In genomic region chr13:94177148-94177547, GRCm38 (mm10) we compare ENCODE assay signal across 9 mouse cellular contexts.
DNase-seq lines count a peak whose midpoint lies in the region; ATAC-seq lines count a peak whose summit lies in the region.
"Had no signal": no experiment of that assay in that cellular context is flagged by ENCODE, and none has a peak within 500 bp of the region (broad histone marks: within the 10 kb centered on the region; RNA-seq: fewer than 3 reads in every experiment).

No protein-coding gene starts in this region.

- DNase-seq in cerebellum, adult 11-12 months: peak; percentile 40
- no peak for DNase-seq in cerebellum, adult 8-10 months
- DNase-seq in midbrain, embryonic 14.5 days: peak; percentile 43
- DNase-seq in midbrain, embryonic 10.5 days (ENCODE audit: low spot score): no peak
- DNase-seq in embryonic facial prominence, embryonic 10.5 days (ENCODE audit: low spot score): peak; percentile 49
- peak; percentile 60 for DNase-seq in lung, postnatal 10 days
- no peak for DNase-seq in urinary bladder, postnatal 36 days (ENCODE audit: low spot score in 2 of 2)
- DNase-seq in left cerebral cortex, postnatal 4 days: no peak

- H3K27me3 ChIP-seq in midbrain, embryonic 14.5 days (ENCODE audit: control insufficient read depth, insufficient read depth, low read length): peaks cover 13% of the 10 kb centered on the region
- peaks cover 49% of the 10 kb centered on the region for H3K27me3 ChIP-seq in midbrain, embryonic 10.5 days (ENCODE audit: low read depth, poor library complexity, severe bottlenecking)
- peaks cover 36% of the 10 kb centered on the region for H3K27me3 ChIP-seq in embryonic facial prominence, embryonic 10.5 days (replicated peaks; ENCODE audit: low read depth, poor library complexity, severe bottlenecking)
- H3K27me3 ChIP-seq: Patski had no signal

- H3K4me1 ChIP-seq in midbrain, embryonic 14.5 days (ENCODE audit: control insufficient read depth, insufficient read depth, low read length): peaks cover 22% of the 10 kb centered on the region
- H3K4me1 ChIP-seq in midbrain, embryonic 10.5 days: peaks cover 47% of the 10 kb centered on the region
- H3K4me1 ChIP-seq in embryonic facial prominence, embryonic 10.5 days: peaks cover 57% of the 10 kb centered on the region

- no peaks in the 10 kb centered on the region for H3K36me3 ChIP-seq in midbrain, embryonic 14.5 days (ENCODE audit: control insufficient read depth, insufficient read depth, low read length)
- no peaks in the 10 kb centered on the region for H3K36me3 ChIP-seq in midbrain, embryonic 10.5 days
- H3K36me3 ChIP-seq in embryonic facial prominence, embryonic 10.5 days (replicated peaks): peaks cover 33% of the 10 kb centered on the region

- intact Hi-C loops in left cerebral cortex, postnatal 4 days (cut with DNase I): no loop called here

- WGBS in midbrain, embryonic 14.5 days: 46% methylated on average over 7 of the region's 7 CpGs
- WGBS in midbrain, embryonic 10.5 days: 59% methylated on average over 7 of the region's 7 CpGs
- WGBS in embryonic facial prominence, embryonic 10.5 days: 57% methylated on average over 7 of the region's 7 CpGs

- no peak for ATAC-seq in midbrain, embryonic 14.5 days (ENCODE audit: low FRiP score, low TSS enrichment)
- ATAC-seq: Patski had no signal

- no peak overlapping the region for H3K4me2 ChIP-seq in midbrain, embryonic 14.5 days (ENCODE audit: low read length)

- no peaks in the 10 kb centered on the region for H3K9me3 ChIP-seq in midbrain, embryonic 14.5 days (ENCODE audit: control insufficient read depth, low read length)
- H3K9me3 ChIP-seq in midbrain, embryonic 10.5 days (replicated peaks): no peaks in the 10 kb centered on the region
- no peaks in the 10 kb centered on the region for H3K9me3 ChIP-seq in embryonic facial prominence, embryonic 10.5 days

- no peak overlapping the region for H3K9ac ChIP-seq in midbrain, embryonic 14.5 days (replicated peaks; ENCODE audit: low read length)

- H3K4me3 ChIP-seq in midbrain, embryonic 14.5 days (replicated peaks; ENCODE audit: low read depth, low read length): no peak overlapping the region
- no peak overlapping the region for H3K4me3 ChIP-seq in midbrain, embryonic 10.5 days
- H3K4me3 ChIP-seq in embryonic facial prominence, embryonic 10.5 days: no peak overlapping the region

- H3K27ac ChIP-seq in midbrain, embryonic 14.5 days (replicated peaks; ENCODE audit: low read depth, low read length): no peak overlapping the region
- H3K27ac ChIP-seq in midbrain, embryonic 10.5 days (replicated peaks): no peak overlapping the region
- no peak overlapping the region for H3K27ac ChIP-seq in embryonic facial prominence, embryonic 10.5 days (replicated peaks)

Comparison
In these comparisons a context has a peak if more than half of its experiments do, and no peak if none do; other contexts are left out.
1. DNase-seq: peak in cerebellum, adult 11-12 months (single experiment), midbrain, embryonic 14.5 days (single experiment), embryonic facial prominence, embryonic 10.5 days (single experiment) and lung, postnatal 10 days (single experiment); none in cerebellum, adult 8-10 months (single experiment), midbrain, embryonic 10.5 days (single experiment), urinary bladder, postnatal 36 days (0 of 2) and left cerebral cortex, postnatal 4 days (single experiment).